Mouse (Mus musculus) brain, embryonic 14.5 days (tissue): Measurements from ENCODE around the gene Rasgrf2.

Experiments used
- CTCF ChIP-seq: fragments of 200-500 bp; IDR thresholded peaks from 2 replicates; pipeline ENCODE4 v1.5.1; 2012; ENCODE audit warnings: inconsistent platforms, mild to moderate bottlenecking, moderate library complexity, borderline replicate concordance; ENCODE audit not compliant: insufficient read depth, insufficient read length; ENCODE audit errors: extremely low read depth
- POLR2A ChIP-seq: fragments of 200-500 bp; IDR thresholded peaks from 2 replicates; pipeline ENCODE4 v1.6.1; 2012; ENCODE audit warnings: mild to moderate bottlenecking, inconsistent platforms, borderline replicate concordance; ENCODE audit not compliant: poor library complexity, insufficient read depth, insufficient read length, severe bottlenecking; ENCODE audit errors: extremely low read depth

DNA sequence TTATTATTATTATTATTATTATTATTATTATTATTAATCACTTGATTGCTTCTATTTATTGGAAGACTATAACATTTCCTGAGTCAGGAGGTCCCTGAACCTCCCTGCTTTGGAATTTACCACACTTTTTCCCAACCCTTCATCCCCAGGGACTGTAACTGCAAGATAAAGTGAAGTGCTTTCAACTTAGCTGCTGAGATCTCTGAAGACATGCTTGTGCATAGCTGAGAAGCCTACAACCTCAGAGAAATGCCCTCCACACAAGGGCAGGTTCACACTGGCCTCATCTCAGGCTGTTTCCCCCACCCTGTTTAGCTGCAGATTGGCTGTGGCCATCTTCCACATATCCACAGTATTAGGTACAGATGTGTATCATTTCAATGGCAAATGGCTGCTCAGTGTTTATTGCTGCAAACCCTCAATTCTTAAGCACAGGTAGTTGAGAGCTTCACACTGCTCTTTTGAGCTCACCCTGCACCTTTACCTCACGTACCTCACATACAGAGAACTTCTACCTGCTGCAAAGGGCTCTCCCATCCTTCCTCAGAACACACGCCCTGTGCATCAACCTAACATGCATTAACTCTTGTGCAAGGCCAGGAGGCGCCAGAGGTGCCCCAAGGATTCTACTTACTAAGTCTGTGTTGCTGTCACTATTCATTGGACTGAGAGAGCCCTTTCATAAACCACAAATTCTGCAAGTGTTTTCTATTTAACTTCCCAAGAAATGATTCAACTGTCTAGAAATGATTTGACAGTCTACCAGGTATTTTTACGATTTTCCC, 202.7 kb downstream of the Rasgrf2 start:
- TF ChIP-seq CTCF (peak; percentile 15; the same call in 1 of the 2 replicates), POLR2A (no peak)
